Mouse (Mus musculus): ENCODE results near the gene Ifnlr1. TPM values are rescaled to one million over a fixed set of nuclear protein-coding genes. Genes with fewer than 3 reads are reported as not detected.
A peak's percentile ranks its signal among the peaks of the same experiment; 100 is the strongest.

Ifnlr1 gene
- polyA plus RNA-seq, 2 experiments, result 0.09 to 0.10 TPM

DNA sequence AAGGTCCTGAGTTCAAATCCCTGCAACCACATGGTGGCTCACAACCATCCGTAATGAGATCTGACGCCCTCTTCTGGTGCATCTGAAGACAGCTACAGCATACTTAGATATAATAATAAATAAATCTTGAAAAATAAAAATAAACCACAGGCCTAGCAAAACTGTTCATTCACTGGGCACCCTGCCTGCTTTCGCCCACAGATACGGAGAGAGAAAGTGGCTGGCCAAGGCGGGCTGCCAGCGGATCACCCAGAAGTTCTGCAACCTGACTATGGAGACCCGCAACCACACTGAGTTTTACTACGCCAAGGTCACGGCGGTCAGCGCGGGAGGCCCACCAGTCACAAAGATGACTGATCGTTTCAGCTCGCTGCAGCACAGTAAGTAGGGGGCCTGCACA, 47.8 kb downstream of the Ifnlr1 start:
- Histone ChIP-seq H3K9ac (replicated peaks) (no peak overlapping the region), H3K9me3 (ENCODE audit: control insufficient read depth, low read length) (no peaks in the 10 kb centered on the region), H3K4me3 (ENCODE audit: insufficient read depth in 1 of 2, low read depth in 2 of 2, low read length in 2 of 2) (no peak overlapping the region), H3K27me3 (ENCODE audit: control insufficient read depth, insufficient read depth, low read length) (no peaks in the 10 kb centered on the region), H3K4me2 (ENCODE audit: low read depth) (no peak overlapping the region), H3K4me1 (replicated peaks; ENCODE audit: control insufficient read depth in 2 of 2, insufficient read depth in 2 of 2, low read length in 1 of 2) (peaks cover 10% of the 10 kb centered on the region in 2 experiments), H3K36me3 (replicated peaks; ENCODE audit: control insufficient read depth, insufficient read depth, low read depth) (no peaks in the 10 kb centered on the region), H3K27ac (no peak overlapping the region)
- TF ChIP-seq CTCF (IDR thresholded peaks at IDR 0.05; ENCODE audit: low read depth) (no peak), EP300 (IDR thresholded peaks at IDR 0.05; ENCODE audit: low read depth) (no peak)
- no peak for DNase-seq (ENCODE audit: low read depth in 3 of 3, low spot score in 3 of 3)
- WGBS (ENCODE audit: insufficient replicate concordance), result 80% methylated on average over 14 of the region's 14 CpGs
- no peak for ATAC-seq (ENCODE audit: insufficient read depth)

GRCm38 (mm10) chr4:135736903-135737302, 50.8 kb downstream of the Ifnlr1 start:
- no peak for DNase-seq (ENCODE audit: low read depth in 3 of 3, low spot score in 3 of 3)
- WGBS (ENCODE audit: insufficient replicate concordance), result 63% methylated on average over 3 of the region's 3 CpGs

DNA sequence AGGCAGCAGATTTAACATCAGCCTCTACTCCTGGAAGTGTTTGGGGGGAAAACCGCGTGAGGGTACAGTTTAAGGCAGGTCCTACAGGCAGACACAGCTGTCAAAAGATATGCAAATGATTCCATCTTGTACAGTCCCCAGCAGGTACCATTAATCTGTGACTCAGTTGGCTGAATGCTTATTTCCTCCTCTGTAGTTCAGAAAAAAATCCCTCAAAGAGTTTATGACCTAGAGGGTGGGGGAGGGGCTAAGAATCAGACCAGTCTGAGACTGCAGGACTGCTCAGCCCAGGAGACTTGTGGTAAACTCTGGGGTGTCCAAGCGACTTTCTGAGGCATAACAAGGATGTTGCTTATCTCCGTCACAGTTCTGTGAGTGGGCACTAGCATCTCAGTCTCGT, 52.1 kb downstream of the Ifnlr1 start:
- no peak for TF ChIP-seq CTCF (IDR thresholded peaks at IDR 0.05; ENCODE audit: low read depth)
- TF ChIP-seq EP300 (IDR thresholded peaks at IDR 0.05; ENCODE audit: low read depth), result no peak
- no peaks in the 10 kb centered on the region for H3K36me3 ChIP-seq (replicated peaks; ENCODE audit: control insufficient read depth, insufficient read depth, low read depth)
- peak overlapping the region; percentile 80; the same call in 1 of the 2 replicates for H3K27ac ChIP-seq
- no peak overlapping the region for H3K9ac ChIP-seq (replicated peaks)
- H3K4me1 ChIP-seq (replicated peaks; ENCODE audit: control insufficient read depth in 2 of 2, insufficient read depth in 2 of 2, low read length in 1 of 2), result peaks cover 23% of the 10 kb centered on the region in 2 experiments
- peak overlapping the region; percentile 61 for H3K4me2 ChIP-seq (ENCODE audit: low read depth)
- WGBS (ENCODE audit: insufficient replicate concordance), result 45% methylated on average over 5 of the region's 5 CpGs
- H3K4me3 ChIP-seq (ENCODE audit: insufficient read depth in 1 of 2, low read depth in 2 of 2, low read length in 2 of 2), result no peak overlapping the region
- H3K27me3 ChIP-seq (ENCODE audit: control insufficient read depth, insufficient read depth, low read length), result no peaks in the 10 kb centered on the region
- ATAC-seq (ENCODE audit: insufficient read depth) (no peak), DNase-seq (ENCODE audit: low read depth in 3 of 3, low spot score in 3 of 3) (no peak)
- no peaks in the 10 kb centered on the region for H3K9me3 ChIP-seq (ENCODE audit: control insufficient read depth, low read length)

More at GRCm38 (mm10) chr4:135736903-135737302, 50.8 kb downstream of the Ifnlr1 start:
- Histone ChIP-seq H3K27me3 (ENCODE audit: control insufficient read depth, insufficient read depth, low read length) (no peaks in the 10 kb centered on the region), H3K9me3 (ENCODE audit: control insufficient read depth, low read length) (no peaks in the 10 kb centered on the region), H3K4me2 (ENCODE audit: low read depth) (no peak overlapping the region), H3K36me3 (replicated peaks; ENCODE audit: control insufficient read depth, insufficient read depth, low read depth) (no peaks in the 10 kb centered on the region), H3K4me1 (replicated peaks; ENCODE audit: control insufficient read depth in 2 of 2, insufficient read depth in 2 of 2, low read length in 1 of 2) (peaks cover 23% of the 10 kb centered on the region in 2 experiments), H3K27ac (no peak overlapping the region), H3K9ac (replicated peaks) (no peak overlapping the region), H3K4me3 (ENCODE audit: insufficient read depth in 1 of 2, low read depth in 2 of 2, low read length in 2 of 2) (no peak overlapping the region)
- ATAC-seq (ENCODE audit: insufficient read depth), result no peak
- no peak for TF ChIP-seq EP300 (IDR thresholded peaks at IDR 0.05; ENCODE audit: low read depth)

- Histone ChIP-seq H3K27ac (peak overlapping the region; percentile 80), H3K27me3 (ENCODE audit: control insufficient read depth, insufficient read depth, low read length) (no peaks in the 10 kb centered on the region), H3K36me3 (replicated peaks; ENCODE audit: control insufficient read depth, insufficient read depth, low read depth) (no peaks in the 10 kb centered on the region), H3K9me3 (ENCODE audit: control insufficient read depth, low read length) (no peaks in the 10 kb centered on the region), H3K4me2 (ENCODE audit: low read depth) (peak overlapping the region; percentile 61), H3K4me1 (replicated peaks; ENCODE audit: control insufficient read depth in 2 of 2, insufficient read depth in 2 of 2, low read length in 1 of 2) (peaks cover 23% of the 10 kb centered on the region in 2 experiments), H3K4me3 (ENCODE audit: insufficient read depth in 1 of 2, low read depth in 2 of 2, low read length in 2 of 2) (no peak overlapping the region), H3K9ac (replicated peaks) (no peak overlapping the region; the same call in 1 of the 2 replicates)
- peak in 1 of 3 experiments; percentile 37 for DNase-seq (ENCODE audit: low read depth in 3 of 3, low spot score in 3 of 3)
- peak; percentile 69 for ATAC-seq (ENCODE audit: insufficient read depth)
- TF ChIP-seq CTCF (IDR thresholded peaks at IDR 0.05; ENCODE audit: low read depth) (no peak), EP300 (IDR thresholded peaks at IDR 0.05; ENCODE audit: low read depth) (no peak)
- 32% methylated on average over 7 of the region's 7 CpGs for WGBS (ENCODE audit: insufficient replicate concordance)
Observed at GRCm38 (mm10) chr4:135739148-135739547, 53.1 kb downstream of the Ifnlr1 start.

- no peak overlapping the region for H3K4me3 ChIP-seq (ENCODE audit: insufficient read depth in 1 of 2, low read depth in 2 of 2, low read length in 2 of 2)
- TF ChIP-seq EP300 (IDR thresholded peaks at IDR 0.05; ENCODE audit: low read depth), result peak; percentile 87
- TF ChIP-seq CTCF (IDR thresholded peaks at IDR 0.05; ENCODE audit: low read depth), result no peak
- H3K4me2 ChIP-seq (ENCODE audit: low read depth), result peak overlapping the region; percentile 61
- H3K36me3 ChIP-seq (replicated peaks; ENCODE audit: control insufficient read depth, insufficient read depth, low read depth), result no peaks in the 10 kb centered on the region
- DNase-seq (ENCODE audit: low read depth in 3 of 3, low spot score in 3 of 3) (peak; percentile 60 to 71 (median 66)), ATAC-seq (ENCODE audit: insufficient read depth) (peak; percentile 95)
- peaks cover 23% of the 10 kb centered on the region in 2 experiments for H3K4me1 ChIP-seq (replicated peaks; ENCODE audit: control insufficient read depth in 2 of 2, insufficient read depth in 2 of 2, low read length in 1 of 2)
- peak overlapping the region; percentile 38 for H3K9ac ChIP-seq (replicated peaks)
- no peaks in the 10 kb centered on the region for H3K27me3 ChIP-seq (ENCODE audit: control insufficient read depth, insufficient read depth, low read length)
- 39% methylated on average over 14 of the region's 14 CpGs for WGBS (ENCODE audit: insufficient replicate concordance)
- peak overlapping the region; percentile 80 for H3K27ac ChIP-seq
- no peaks in the 10 kb centered on the region for H3K9me3 ChIP-seq (ENCODE audit: control insufficient read depth, low read length)
Observed at GRCm38 (mm10) chr4:135739672-135740071, 53.6 kb downstream of the Ifnlr1 start.
